Mouse (Mus musculus): ENCODE measurements around the gene Rnf41. TPM values are rescaled to one million over a fixed set of nuclear protein-coding genes. Genes with fewer than 3 reads are reported as not detected.

The Rnf41 gene
- polyA plus RNA-seq, 1 experiment from 2014 or later, result 14.2 TPM

DNA sequence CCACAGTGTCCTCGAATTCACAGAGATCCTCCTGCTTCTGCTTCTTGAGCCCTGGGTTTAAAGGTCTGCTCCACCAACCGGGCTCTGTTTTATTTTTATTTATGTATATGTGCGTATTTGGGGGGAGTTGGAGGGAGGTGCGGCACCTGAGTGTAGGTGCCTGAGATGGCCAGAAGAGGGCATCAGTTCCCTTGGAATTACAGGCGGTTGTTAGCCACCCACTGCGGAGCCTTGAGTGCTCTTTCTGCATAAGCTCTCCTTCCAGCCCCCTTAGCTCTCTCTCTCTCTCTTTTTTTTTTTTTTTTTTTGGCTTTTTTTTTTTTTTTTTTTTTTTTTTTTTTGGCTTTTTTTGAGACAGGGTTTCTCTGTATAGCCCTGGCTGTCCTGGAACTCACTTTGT lies 37.1 kb upstream of the Rnf41 start:
- H3K4me1 ChIP-seq, result peaks cover 57% of the 10 kb centered on the region
- ATAC-seq, result no peak
- H3K36me3 ChIP-seq, result peaks cover 13% of the 10 kb centered on the region
- 65% methylated on average over 6 of the region's 6 CpGs for WGBS (ENCODE audit: insufficient replicate concordance)
- no peak overlapping the region for H3K9ac ChIP-seq
- no peak overlapping the region for H3K4me2 ChIP-seq
- H3K27me3 ChIP-seq (replicated peaks), result no peaks in the 10 kb centered on the region
- no peak overlapping the region for H3K4me3 ChIP-seq
- H3K27ac ChIP-seq, result no peak overlapping the region
- no peaks in the 10 kb centered on the region for H3K9me3 ChIP-seq (replicated peaks)

DNA sequence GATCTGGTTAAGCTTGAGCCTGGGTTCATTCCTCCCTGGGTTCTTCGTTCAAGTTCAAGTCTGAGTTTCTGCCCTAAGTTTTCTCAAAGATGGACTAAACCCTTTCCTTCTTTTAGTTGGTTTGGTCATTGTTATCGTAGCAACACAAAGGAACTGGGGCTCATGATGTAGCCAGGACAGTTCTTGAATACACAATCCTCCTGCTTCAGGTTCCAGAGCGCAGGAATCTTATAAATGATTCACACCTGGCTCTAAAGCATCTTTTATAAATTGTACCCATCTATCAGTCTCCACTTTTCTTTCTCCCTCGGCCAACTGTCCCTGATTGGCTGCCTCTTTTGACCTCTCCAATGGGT lies 35.4 kb upstream of the Rnf41 start:
- Histone ChIP-seq H3K9ac (peak overlapping the region; percentile 93), H3K27ac (peak overlapping the region; percentile 82), H3K4me1 (peaks cover 65% of the 10 kb centered on the region), H3K4me3 (peak overlapping the region; percentile 89), H3K36me3 (peaks cover 30% of the 10 kb centered on the region), H3K4me2 (peak overlapping the region; percentile 96), H3K27me3 (replicated peaks) (no peaks in the 10 kb centered on the region), H3K9me3 (replicated peaks) (no peaks in the 10 kb centered on the region)
- ATAC-seq, result no peak
- WGBS (ENCODE audit: insufficient replicate concordance), result 49% methylated on average over 4 of the region's 4 CpGs

DNA sequence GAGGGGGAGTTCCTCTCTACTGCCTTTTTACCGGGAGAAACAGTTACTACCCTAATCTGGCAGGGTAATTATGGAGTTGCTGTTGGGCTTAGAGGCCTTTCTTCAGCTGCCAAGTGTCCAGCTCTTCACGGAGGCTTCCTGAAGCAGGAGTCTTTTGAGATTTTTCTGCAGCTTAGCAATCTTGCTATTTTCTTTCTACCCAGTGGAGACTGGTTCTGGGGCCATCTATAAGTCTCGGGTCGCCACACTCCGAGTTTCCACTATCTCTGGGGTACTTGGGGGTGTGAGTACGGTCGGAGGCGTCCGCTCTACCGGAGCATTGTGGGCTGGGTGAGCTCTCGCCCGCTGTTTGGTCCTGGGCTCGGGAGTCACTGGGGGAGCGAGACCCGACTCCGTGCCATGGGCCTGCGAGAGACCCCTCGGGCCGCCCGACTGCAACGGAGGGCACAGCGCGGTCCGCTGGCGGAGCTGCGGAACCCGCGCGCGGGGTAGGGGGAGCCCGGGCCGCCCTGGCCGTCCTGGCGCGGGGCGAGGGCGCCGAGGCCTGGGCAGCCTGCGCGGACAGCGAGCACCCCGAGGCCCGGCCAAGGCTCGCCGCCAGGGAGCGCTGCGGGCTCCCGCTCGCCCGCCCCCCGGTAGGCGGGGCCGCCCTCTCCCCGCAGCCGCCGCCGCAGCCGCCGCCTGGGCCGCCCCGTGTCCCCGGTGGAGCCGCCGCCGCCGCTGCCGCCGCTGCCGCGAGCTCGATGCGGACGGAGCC lies 34.8 kb upstream of the Rnf41 start, which contains the start of gene Ankrd52:
Gene Ankrd52, plus strand, starts transcription at position 661 of the 757 bp plus-strand sequence.
- peaks cover 65% of the 10 kb centered on the region for H3K4me1 ChIP-seq
- WGBS (ENCODE audit: insufficient replicate concordance), result under 1% methylated on average over 51 of the region's 73 CpGs

DNA sequence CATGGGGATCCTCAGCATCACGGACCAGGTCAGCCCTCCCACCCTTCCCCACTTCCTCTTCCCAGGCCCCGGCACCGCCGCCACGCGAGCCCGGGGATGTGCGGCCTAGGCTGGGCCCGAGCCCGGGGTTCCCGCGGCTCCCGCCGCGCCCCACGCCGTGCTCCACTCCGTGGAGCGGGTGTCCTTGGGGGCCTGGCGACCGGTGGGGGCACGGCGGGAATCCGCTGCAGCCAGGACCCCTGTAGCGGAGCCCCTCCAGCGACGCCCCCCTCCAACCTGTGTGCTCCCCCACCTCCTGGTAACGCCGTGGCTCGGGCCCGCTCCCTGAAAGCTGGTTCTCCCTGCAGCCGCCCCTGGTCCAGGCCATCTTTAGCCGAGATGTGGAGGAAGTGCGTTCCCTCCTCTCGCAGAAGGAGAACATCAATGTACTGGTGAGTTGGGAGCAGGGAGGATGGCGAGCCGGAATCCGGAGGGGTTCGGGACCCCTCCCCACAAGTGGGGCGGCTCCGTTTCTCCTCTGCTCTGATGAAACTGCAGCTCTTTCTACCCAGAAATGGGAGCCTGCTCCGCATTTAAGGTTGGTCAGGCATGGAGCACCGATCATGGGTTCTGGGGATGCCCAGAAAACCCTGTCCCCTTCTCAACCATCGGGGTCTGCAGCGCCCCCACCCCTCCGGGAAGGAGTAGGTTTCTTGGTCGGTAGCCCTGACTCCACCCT lies 34.1 kb upstream of the Rnf41 start:
- Histone ChIP-seq H3K4me2 (peak overlapping the region; percentile 96), H3K36me3 (peaks cover 42% of the 10 kb centered on the region), H3K4me1 (peaks cover 62% of the 10 kb centered on the region), H3K9ac (peak overlapping the region; percentile 93), H3K27ac (peak overlapping the region; percentile 82), H3K4me3 (peak overlapping the region; percentile 89), H3K9me3 (replicated peaks) (no peaks in the 10 kb centered on the region), H3K27me3 (replicated peaks) (no peaks in the 10 kb centered on the region)
- WGBS (ENCODE audit: insufficient replicate concordance), result under 1% methylated on average over 43 of the region's 47 CpGs
- peak; percentile 72 for ATAC-seq

More for the DNA sequence above, 34.8 kb upstream of the Rnf41 start, which contains the start of gene Ankrd52:
- H3K4me3 ChIP-seq, result peak within 1 kb of the TSS; percentile 89
- no peaks in the 10 kb centered on the region for H3K9me3 ChIP-seq (replicated peaks)
- peaks cover 35% of the 10 kb centered on the region for H3K36me3 ChIP-seq
- H3K27ac ChIP-seq, result peak within 1 kb of the TSS; percentile 82
- peak within 1 kb of the TSS; percentile 96 for H3K4me2 ChIP-seq
- H3K9ac ChIP-seq, result peak within 1 kb of the TSS; percentile 93
- ATAC-seq, result peak; percentile 94
- H3K27me3 ChIP-seq (replicated peaks), result no peaks in the 10 kb centered on the region

DNA sequence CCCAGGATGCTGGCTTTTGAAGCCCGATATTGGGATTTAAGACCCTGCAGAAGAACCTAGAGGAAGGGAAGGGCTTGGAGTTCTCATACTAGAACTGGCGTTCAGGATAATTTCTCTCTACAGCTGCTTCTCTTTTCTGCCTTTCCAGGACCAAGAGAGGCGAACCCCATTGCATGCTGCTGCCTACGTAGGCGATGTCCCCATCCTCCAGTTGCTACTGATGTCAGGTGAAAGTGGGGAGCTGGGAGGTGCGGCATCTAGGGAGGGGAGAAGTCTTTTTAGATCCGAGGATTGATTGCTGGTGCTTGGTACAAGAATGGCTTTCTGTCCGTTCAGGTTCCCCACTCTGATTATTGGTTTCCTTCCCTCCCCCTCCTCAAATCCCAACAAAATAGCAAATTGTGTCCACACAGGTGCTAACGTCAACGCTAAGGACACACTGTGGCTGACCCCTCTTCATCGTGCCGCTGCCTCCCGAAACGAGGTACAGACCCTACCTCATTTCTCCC lies 33.5 kb upstream of the Rnf41 start:
- 64% methylated on average over 14 of the region's 14 CpGs for WGBS (ENCODE audit: insufficient replicate concordance)

DNA sequence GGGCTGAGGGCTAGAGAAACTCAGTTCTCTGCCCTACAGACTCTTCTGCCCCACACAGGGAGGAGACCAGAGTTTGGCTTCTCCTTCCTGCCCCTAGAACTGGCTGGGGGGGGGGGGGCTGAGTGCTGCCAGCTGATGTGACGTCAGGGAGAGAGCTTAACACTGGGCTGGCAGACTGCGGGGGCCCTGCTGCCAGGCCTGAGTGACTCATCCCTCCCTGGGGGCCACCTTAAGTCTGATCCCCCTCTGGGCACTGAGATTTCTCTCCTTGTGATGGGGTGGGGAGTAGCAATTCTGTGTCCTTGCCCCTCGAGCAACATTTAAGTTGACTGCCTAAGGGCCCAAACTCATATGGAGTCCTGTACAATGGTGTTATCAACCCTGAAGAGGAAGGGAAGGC lies 33.0 kb upstream of the Rnf41 start:
- Histone ChIP-seq H3K27ac (no peak overlapping the region), H3K4me3 (0 out of 2 replicates have a peak overlapping the region, but pooled peaks have one; percentile 89), H3K9ac (peak overlapping the region; percentile 27; the same call in 1 of the 2 replicates), H3K9me3 (replicated peaks) (no peaks in the 10 kb centered on the region), H3K4me1 (peaks cover 53% of the 10 kb centered on the region), H3K27me3 (replicated peaks) (no peaks in the 10 kb centered on the region), H3K4me2 (peak overlapping the region; percentile 96), H3K36me3 (peaks cover 53% of the 10 kb centered on the region)
- WGBS (ENCODE audit: insufficient replicate concordance), result 76% methylated on average over 3 of the region's 3 CpGs
- ATAC-seq, result no peak

More for the DNA sequence above, 33.5 kb upstream of the Rnf41 start:
- no peak for ATAC-seq
- Histone ChIP-seq H3K4me2 (peak overlapping the region; percentile 96), H3K4me1 (peaks cover 58% of the 10 kb centered on the region), H3K9me3 (replicated peaks) (no peaks in the 10 kb centered on the region), H3K27ac (peak overlapping the region; percentile 82; the same call in 1 of the 2 replicates), H3K4me3 (peak overlapping the region; percentile 89), H3K9ac (peak overlapping the region; percentile 93), H3K36me3 (peaks cover 48% of the 10 kb centered on the region), H3K27me3 (replicated peaks) (no peaks in the 10 kb centered on the region)

DNA sequence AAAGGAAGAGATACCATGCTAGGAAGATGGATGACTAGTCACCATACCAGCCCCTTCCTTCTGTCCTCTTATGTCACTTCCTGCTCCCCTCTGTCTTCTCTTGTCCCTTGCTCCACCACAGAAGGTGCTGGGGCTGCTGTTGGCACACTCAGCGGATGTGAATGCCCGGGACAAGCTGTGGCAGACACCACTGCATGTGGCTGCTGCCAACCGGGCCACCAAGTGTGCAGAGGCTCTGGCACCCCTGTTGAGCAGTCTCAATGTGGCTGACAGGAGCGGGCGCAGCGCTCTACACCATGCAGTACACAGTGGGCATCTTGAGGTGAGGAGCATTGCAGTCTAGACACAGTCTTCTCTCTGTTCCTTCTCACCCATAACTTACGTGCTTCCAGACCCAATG lies 32.2 kb upstream of the Rnf41 start:
- Histone ChIP-seq H3K9ac (no peak overlapping the region), H3K27ac (no peak overlapping the region), H3K4me2 (no peak overlapping the region; the same call in 1 of the 2 replicates), H3K4me3 (no peak overlapping the region), H3K36me3 (peaks cover 61% of the 10 kb centered on the region), H3K9me3 (replicated peaks) (no peaks in the 10 kb centered on the region), H3K27me3 (replicated peaks) (no peaks in the 10 kb centered on the region), H3K4me1 (peaks cover 50% of the 10 kb centered on the region)
- no peak for ATAC-seq
- 87% methylated on average over 7 of the region's 7 CpGs for WGBS (ENCODE audit: insufficient replicate concordance)

DNA sequence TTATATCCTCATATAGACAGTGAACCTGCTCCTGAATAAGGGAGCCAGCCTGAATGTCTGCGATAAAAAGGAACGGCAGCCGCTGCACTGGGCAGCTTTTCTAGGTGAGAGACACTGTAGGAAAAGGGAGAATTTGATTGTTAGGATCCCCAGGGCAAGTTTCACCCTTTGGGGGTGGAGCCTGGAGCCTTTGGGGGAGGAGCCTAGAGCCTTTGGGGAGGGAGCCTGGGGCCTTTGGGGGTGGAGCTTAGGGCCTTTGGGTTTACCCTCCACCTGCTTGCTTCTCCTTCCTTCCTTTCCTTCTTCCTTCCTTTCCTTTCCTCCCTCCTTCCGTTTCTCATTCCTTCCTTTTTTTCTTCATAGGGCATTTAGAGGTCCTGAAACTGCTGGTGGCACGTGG lies 30.9 kb upstream of the Rnf41 start:
- Histone ChIP-seq H3K36me3 (peaks cover 74% of the 10 kb centered on the region), H3K4me3 (no peak overlapping the region), H3K27ac (no peak overlapping the region), H3K9me3 (replicated peaks) (no peaks in the 10 kb centered on the region), H3K27me3 (replicated peaks) (no peaks in the 10 kb centered on the region), H3K9ac (peak overlapping the region; percentile 10; the same call in 1 of the 2 replicates), H3K4me2 (no peak overlapping the region), H3K4me1 (peaks cover 49% of the 10 kb centered on the region)
- ATAC-seq, result no peak
- 85% methylated on average over 5 of the region's 5 CpGs for WGBS (ENCODE audit: insufficient replicate concordance)

DNA sequence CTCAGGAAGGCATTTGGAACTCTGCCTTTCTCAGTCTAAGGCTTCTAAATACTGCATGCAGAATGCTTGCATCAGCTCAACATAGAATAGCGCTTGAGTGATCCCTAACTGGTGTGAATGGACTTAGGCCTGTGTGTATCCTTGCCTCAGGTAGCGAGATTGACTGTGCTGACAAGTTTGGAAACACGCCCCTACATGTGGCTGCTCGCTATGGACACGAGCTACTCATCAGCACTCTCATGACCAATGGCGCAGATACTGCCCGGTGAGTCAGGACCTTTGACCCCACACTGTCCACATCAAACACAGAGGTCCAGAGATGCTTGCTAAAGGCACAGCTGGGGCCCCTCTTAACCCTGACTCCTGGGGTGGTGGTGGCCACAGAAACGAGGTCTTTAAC lies 29.0 kb upstream of the Rnf41 start:
- ATAC-seq, result peak; percentile 40
- no peak overlapping the region for H3K9ac ChIP-seq
- peaks cover 93% of the 10 kb centered on the region for H3K36me3 ChIP-seq
- no peak overlapping the region for H3K4me3 ChIP-seq
- H3K27ac ChIP-seq, result 0 out of 2 replicates have a peak overlapping the region, but pooled peaks have one; percentile 2
- WGBS (ENCODE audit: insufficient replicate concordance), result 78% methylated on average over 8 of the region's 8 CpGs
- peaks cover 34% of the 10 kb centered on the region for H3K4me1 ChIP-seq
- no peak overlapping the region for H3K4me2 ChIP-seq
- H3K27me3 ChIP-seq (replicated peaks), result no peaks in the 10 kb centered on the region
- no peaks in the 10 kb centered on the region for H3K9me3 ChIP-seq (replicated peaks)

DNA sequence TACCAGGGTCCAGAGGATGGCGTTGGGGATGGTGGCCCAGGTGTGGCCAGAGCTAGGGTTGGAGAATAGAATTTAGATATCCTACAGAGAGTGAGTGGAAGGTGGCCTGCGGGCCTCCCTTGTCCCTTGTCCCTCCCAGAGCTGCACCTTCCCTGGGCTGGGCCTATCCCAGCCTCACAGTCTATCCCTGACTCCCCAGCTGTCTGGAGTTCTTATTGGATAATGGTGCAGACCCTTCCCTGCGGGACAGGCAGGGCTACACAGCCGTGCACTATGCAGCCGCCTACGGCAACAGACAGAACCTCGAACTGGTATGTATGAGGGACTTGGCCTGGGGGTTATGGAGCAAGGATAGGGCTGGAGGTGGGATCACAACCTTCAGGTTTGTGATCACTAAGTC lies 25.6 kb upstream of the Rnf41 start:
- peaks cover 99% of the 10 kb centered on the region for H3K36me3 ChIP-seq
- WGBS (ENCODE audit: insufficient replicate concordance), result 83% methylated on average over 7 of the region's 7 CpGs
- peaks cover 7% of the 10 kb centered on the region; the same call in 1 of the 2 replicates for H3K4me1 ChIP-seq
- no peaks in the 10 kb centered on the region for H3K27me3 ChIP-seq (replicated peaks)
- H3K4me3 ChIP-seq, result no peak overlapping the region
- H3K27ac ChIP-seq, result no peak overlapping the region
- ATAC-seq, result no peak
- H3K4me2 ChIP-seq, result no peak overlapping the region
- H3K9ac ChIP-seq, result no peak overlapping the region
- H3K9me3 ChIP-seq (replicated peaks), result no peaks in the 10 kb centered on the region

DNA sequence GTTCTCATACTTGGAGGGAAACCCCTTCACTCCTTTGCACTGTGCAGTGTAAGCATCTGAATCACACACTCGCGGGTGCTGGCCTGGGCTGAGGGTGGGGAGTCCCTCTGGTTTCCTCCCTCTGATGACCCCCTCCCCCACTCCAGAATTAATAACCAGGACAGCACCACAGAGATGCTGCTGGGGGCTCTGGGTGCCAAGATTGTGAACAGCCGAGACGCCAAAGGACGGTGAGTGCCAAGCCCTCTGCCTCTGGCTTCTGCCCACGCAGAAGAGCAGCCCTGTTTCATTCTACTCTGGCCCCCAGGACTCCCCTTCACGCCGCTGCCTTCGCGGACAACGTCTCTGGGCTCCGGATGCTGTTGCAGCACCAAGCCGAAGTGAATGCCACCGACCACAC lies 22.5 kb upstream of the Rnf41 start:
- no peak overlapping the region for H3K4me2 ChIP-seq
- WGBS (ENCODE audit: insufficient replicate concordance), result 92% methylated on average over 14 of the region's 14 CpGs
- no peak overlapping the region for H3K27ac ChIP-seq
- H3K9ac ChIP-seq, result no peak overlapping the region
- H3K9me3 ChIP-seq (replicated peaks), result no peaks in the 10 kb centered on the region
- no peak overlapping the region for H3K4me3 ChIP-seq
- no peaks in the 10 kb centered on the region for H3K27me3 ChIP-seq (replicated peaks)
- H3K4me1 ChIP-seq, result peaks cover 14% of the 10 kb centered on the region
- no peak for ATAC-seq
- H3K36me3 ChIP-seq, result peaks cover 99% of the 10 kb centered on the region

DNA sequence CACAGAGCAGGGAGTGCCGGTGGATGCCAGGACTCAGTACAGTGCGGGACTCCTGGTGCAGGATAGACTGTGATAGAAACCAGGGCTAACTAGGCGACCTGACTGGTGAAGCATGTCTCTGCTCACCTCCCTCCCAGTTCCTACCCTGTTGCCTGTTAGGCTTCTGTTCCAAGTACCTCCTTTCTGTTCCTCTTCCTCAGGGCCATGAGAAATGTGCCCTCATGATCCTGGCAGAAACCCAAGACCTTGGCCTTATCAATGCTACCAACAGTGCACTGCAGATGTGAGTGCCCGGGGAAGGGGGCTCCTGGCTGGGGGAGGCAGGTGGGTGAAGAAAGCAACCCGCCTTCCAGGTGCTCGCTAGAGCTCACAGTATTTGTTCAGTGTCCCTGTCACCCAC lies 21.9 kb upstream of the Rnf41 start:
- no peak overlapping the region for H3K9ac ChIP-seq
- no peaks in the 10 kb centered on the region for H3K9me3 ChIP-seq (replicated peaks)
- no peak overlapping the region for H3K4me2 ChIP-seq
- H3K27me3 ChIP-seq (replicated peaks), result no peaks in the 10 kb centered on the region
- H3K4me1 ChIP-seq, result peaks cover 21% of the 10 kb centered on the region
- H3K27ac ChIP-seq, result no peak overlapping the region
- 80% methylated on average over 6 of the region's 6 CpGs for WGBS (ENCODE audit: insufficient replicate concordance)
- H3K36me3 ChIP-seq, result peaks cover 99% of the 10 kb centered on the region
- ATAC-seq, result no peak
- no peak overlapping the region for H3K4me3 ChIP-seq

Data from liver, embryonic 12.5 days (tissue).